Mouse (Mus musculus) CD8-positive naive resting alpha-beta T cell, adult 2 months (primary cell): ENCODE measurements around the gene Max.

ENCODE experiments used
- DNase-seq, 2 experiments: peaks; one replicate each; pipeline ENCODE4 v3.0.0; 2022; ENCODE audit warnings: low read depth in 2 of 2, low spot score in 2 of 2

Max gene

DNA sequence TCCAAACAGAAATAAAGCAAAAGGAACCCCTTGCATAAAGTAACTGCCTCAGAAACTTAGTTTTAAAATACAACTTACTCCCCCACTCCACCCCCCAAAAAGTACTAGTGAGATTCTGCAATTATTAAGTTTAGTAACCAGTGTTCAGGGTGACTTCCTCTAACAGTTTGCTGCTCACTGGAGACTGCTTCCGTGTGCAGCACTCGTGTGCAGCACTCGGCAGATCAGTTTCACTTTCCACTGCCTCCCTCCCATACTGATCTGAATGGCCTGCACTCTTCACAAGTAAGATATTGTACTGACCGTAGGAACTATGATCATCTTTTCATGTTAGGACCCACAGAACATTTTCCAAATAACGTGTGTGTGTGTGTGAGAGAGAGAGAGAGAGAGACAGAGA lies 4.3 kb downstream of the Max start:
- DNase-seq, result peak; percentile 19 to 25

DNA sequence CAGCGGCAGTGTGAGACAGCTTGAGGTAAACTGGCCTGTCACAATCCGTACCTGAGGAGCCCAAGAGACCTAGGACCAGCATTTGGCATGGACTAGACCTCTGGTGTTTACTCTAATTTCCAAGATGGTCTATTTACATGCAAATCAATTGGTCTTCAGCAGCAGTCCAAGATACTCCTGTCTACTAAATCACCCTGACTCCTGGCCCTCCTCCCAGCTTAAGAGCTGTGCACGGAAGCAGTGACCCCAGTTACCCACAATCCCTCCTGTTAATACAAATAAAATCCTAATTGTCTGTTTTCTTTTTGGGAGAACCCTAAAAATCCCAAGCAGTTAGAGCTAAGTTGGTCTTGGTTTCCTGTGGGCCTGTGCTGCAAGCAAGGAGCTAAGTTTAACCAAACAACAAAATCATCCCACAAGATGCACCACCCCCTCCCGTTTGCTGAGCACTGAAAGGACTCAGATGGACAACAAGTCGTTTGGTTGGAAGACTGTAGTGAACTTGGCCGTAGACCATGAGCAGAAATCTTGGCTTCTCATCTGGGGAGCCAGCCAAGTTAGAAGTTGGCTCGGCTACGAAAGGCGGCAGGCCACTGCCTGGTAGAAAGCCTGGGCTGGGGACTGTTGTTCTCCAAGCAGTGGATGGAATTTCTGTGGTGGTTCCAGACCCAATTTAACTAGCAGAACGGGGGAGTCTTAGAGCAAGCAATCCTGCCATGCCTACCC lies 7.1 kb downstream of the Max start:
- no peak for DNase-seq

DNA sequence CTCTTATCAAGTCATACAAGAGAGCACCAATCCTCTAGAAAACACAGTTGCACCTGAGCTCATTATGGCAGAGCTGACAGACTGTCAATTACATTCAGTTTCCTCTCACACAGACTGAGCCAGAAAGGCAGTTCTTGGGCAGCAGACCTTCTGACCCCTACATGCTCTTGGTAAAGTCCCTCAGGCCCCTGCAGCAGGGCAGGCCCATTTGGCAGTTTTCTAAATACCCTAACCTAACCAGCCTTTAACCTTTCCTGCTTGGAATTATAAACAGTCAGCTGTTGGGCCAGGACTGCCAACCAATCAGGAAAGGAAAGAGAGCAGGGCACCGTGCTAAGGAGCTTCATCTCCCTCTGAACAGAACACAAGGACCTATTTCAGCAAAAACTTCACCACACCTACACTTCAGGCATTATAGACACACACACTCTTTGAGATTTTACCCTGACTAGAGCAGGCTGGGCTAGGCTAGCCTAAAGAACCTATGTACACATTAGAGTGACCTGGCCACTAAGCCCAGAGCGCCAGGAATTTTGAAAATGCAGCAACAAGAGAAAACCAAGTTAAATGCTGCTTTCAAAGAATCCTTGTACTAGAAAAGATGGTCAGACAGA lies 8.1 kb downstream of the Max start:
- DNase-seq, result no peak

DNA sequence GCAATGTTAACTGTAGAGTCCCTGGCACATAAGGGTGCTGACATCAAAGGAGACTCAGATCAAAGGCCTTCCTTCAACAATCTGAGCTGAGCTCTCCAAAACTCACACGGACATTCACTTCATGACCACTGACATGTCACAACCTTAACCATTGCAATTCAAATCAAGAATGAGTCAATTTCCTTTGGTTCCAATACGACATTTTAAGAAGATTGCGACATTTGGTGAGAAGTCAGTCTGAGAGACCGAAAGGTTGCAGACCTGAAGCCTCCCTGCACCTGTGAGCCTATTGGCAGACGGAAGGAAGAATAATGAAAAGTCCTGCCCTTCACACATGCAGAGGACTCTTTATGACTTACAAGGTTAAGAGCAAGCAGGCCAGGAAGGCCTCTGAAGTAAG lies 11.7 kb downstream of the Max start:
- no peak for DNase-seq

DNA sequence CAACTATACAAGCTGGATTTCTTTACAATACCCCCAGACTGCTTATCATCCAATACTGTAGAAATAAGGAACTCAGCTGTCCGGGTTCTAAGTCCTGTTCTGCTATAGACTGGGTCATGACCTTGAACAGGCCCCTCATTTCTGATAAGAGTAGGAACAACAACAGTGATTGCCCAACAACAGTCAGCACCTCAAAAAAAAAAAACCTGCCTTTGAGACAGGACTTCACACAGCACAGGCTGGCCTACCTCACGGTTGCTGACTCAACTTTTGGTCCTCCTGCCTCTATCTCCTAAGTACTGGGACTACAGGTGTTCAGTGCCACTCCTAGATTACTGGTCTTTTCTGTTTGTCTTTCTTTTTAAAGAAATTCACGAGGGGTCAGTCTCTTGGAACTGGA lies 13.2 kb downstream of the Max start:
- no peak for DNase-seq

DNA sequence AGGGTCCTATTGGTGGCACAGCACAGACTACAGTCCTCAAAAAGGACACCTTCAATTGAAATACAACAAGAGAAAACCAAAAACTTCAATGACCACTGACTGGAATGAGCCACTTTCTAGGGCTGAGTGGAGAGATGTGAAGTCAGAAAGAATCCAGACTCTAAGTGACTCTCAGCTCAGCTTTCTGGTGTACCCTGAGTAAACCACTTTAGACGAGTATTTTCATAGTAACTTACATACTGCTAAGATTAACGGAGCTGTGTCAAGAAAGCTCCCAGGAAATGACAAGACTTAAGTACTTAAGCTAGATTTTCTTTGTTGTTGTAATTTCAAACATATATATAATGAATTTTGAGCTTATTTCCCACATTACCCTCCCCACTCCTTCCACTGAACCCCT lies 13.8 kb downstream of the Max start:
- DNase-seq, result no peak

DNA sequence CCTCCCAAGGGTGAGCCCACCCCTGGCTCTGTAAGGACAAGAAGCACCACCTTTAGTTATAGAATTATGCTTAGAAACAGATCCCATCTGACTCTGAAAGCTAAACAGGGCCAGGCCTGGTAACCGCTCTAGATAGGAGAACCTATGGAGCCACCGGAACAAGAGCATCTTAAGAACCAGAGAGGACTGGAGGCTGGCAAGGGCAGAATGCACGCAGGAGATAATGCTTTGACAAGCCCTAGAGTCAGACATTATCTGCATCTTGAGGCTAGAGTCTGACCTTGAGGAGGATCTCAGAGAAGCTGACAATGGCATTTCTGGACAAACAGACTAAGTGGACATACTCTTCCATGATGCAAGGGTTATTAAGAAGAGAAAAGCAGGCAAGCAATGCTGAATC lies 14.5 kb downstream of the Max start:
- no peak for DNase-seq

DNA sequence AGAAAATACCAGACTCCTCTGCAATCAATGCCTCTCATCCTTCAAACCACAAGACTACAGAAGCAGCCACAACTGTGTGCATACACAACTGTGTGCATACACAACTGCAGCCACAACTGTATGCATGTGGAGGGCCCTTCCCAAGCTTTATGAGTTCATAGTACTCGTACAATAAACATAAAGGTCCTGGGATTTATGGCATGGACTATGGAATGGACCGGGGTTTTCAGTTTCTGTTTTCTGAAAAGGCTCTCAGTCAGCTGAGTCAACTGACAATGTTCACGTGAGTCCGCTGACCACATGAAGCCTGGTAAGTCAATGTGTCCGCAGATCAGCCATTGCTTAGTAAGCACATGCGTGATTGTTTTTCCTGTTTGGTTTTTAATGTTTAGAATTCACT lies 18.5 kb downstream of the Max start:
- no peak for DNase-seq

DNA sequence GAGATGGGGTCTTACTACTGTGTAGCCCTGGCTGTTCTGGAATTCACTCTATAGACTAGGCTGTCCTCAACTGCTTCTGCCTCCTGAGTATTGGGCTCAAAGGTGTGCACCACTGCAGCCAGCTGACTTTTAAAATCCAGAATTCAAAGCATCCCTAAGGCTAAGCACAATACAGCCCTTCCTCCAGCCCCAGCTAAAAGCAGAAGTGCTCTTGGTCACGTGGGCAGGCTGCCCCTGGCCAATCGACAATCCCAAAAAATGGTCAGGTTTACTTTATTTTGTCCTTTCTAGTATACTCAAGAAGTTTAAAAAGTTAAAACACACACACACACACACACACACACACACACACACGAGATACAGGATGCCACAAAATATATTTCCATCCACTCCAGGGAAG lies 19.0 kb downstream of the Max start:
- DNase-seq, result no peak

DNA sequence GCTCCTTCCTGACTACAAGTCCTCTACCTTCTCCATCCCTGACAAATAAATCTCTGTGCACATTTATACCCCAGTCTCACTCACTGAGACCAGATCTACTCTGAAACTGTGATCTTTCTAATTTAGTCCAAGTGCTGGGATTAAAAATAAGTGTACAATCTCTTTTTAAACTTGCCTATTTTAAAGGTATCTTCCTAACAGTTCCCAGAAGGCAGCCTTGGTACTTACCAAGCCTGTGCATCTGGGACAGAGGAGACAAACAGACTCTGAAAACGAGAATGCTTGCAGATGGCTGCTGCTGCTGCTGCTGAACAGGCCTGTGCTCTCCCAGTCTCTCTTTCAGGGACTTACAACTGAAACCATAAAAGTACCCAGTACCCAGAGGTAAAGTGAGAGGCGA lies 19.5 kb downstream of the Max start:
- no peak for DNase-seq

DNA sequence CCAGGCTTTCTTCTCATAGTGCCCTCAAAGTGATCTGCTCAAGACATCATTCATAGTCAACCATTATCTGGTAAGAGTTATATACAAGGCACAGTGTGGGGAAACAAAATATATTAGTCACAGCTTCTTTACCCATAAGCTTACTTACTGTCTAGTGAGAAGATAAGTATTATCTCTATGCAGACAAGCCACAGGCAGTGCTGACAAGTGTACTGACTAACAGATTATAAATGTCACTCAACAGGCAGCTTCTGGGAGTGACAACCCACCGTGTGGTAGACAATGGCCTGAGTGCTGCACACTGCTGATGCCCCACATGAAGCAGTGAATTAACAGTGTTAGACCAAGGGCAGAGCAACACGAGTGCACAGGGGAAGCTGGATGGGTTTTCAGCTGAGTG lies 20.5 kb downstream of the Max start:
- no peak for DNase-seq

DNA sequence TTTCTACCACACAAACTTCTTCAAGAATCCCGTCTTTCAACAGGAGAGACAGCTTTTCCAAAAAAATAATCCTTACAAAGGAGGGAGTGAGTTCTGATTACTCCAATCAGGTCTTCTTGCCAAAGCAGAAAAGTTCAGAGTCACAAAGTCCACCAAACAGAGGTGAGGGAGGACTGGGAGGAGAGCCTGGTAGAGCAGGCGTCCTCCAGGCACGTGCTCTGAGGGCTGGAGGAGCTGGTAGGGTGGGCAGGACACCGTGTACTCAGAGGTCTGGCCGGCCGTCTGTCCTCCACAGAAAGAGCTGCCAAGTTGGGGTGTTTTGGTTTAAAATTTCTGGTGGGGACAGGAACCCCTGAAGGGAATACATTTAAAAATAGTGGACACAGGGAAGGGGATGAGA lies 24.0 kb downstream of the Max start:
- DNase-seq, result no peak

DNA sequence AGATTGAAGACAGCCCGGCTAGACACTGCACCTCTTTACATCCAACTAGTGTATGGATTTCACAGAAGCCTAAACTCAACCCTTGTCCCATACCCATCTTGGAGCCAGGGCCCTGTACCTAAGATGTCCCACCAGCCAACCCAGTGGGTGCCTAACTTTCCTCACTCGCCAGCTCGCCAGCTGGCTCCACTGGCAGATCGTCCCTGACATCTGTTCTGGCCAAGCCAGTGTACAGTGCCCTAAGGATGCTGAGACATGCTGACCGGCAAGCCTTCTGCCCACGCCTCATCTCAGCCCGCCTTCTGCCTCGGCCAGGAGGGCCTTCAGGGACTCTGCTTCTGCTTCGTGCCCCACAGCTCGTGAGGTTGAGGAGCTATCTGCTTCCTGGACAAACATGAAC lies 25.8 kb downstream of the Max start:
- DNase-seq, result no peak

DNA sequence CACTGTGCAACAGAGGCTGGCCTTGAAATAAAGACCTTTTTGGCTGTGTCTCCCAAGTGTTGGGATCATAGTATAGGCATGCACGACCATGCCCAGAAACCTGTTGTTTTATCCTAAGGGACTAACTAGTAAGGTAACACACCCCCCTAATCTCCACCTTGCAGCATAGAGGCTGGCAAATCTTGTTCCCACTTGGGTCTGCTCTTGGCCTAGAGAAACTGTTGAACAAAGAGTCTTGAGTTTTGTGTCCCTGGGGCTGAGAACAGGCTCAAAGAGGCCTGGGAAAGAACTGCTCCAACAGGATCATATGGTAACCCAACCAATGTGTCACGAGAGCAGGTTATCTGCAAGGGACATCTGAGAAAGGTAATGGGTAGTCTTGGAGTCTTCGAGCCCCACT lies 27.6 kb downstream of the Max start:
- DNase-seq, result no peak

DNA sequence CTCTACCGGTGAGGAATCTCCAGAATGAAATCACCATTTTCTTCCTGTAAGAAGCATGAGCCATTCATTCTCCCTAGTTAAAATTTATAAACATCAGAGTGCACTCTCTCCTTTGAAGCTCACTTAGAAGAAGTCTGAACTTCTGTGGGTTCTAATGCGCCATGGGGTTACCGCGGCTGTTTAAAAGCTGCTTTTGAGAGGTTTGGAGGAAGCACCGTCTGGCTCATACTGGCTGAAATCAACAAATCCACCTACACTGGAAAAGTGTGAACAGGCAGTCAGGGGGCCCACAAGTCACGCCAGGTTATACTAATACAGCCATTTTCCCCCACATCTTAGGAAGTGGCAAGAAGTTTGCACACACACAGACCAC lies 29.3 kb downstream of the Max start:
- peak; percentile 20 to 48 for DNase-seq

DNA sequence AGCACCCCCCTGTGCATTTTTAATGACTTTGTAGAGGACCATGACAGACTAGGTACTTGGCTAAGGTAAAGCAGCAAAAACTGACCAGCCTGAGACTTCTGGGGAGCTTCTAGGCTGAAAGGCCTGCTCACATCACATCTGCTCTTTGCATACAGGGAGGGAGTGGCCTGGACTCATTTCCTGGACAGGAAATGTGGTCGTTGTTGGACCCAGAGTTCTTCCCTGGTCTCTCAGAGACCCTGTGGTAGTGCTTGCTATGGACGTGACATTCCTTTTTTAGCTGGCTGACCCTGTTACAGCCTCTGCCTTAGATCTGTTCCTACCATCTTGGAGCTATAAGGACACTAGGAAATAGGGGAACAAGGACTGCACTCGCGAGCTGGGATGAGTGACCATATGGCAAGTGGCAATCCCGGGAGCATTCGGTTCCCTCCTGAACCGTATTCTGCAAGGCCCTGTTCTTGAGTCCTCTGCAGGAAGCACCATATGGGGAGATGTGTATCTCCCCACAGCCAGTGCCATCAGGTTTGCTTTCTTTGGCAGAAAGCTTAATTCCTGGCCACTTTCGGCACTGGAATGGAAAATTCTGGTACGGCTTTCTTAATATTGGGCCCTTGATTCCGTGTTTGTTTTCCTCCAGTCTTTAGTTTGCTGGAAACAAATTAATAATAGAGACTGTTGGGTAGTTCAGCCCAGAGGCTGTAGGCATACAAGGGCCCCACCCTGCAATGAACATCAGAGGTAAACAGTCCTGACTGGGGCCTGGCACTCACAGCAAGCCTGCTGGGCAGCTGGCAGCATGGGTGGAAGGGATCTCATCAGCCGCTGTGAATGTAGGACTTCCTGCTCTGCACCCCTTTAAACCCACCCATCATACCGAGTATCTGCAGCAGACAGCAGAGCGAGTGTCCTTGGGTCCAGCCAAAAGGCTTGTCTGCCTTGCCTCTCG lies 30.0 kb downstream of the Max start:
- no peak for DNase-seq

DNA sequence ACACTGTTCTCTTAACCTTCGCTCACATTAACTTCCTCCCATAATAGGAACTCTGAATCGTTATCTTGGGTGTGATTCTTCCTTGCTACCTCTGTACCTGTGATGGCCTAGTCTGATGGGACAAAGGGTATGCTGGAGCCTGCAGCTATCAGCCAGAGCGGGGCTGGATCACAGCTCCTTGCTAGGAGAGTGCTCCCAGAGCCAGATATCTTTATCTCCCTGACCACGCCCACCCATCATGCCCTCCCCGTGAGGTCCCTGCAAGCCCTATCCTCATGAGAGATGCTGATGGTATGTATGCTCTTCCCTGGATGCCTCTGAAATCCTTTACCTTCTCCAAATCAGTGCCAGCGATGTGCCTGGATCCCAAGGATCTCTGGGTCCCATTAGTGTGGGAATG lies 31.8 kb downstream of the Max start:
- no peak for DNase-seq

DNA sequence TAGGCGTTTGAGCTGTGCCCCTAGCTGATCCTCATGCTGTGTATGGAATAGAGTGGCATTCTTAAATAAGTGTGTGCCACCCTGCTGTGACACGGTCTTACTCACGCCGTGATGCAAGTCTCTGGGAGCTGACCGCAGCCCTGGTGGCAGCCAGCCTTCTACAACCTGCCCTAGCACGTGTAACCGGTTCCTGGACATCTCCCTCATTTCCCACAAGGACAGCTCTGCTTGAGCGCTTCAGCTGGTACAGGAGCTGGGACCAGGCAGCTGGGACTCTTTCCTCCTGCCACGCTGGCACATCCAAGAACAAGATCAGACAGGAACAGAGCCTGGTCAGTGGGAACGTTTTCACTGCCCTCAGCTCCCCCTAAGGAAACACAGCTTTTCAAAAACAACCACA lies 34.5 kb downstream of the Max start:
- no peak for DNase-seq

DNA sequence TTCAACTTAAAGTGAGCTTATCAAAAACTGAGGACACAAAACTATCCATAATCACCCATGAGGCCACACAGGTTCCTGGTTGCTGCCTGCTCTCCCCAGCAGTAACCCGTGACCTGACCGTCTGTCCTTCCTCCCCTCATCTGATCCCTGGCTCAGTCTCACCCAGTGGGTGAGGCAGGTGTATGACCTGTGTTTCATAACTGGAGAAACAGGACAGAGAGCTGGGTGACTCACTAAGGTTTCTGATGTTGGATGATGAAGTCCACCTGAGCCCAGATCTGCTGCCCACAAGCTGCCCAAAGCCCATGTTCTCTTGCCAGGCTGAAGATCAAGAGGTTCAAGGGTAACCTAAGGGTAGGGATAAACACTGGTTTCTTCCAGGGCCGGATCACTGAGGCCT lies 35.0 kb downstream of the Max start:
- no peak for DNase-seq

DNA sequence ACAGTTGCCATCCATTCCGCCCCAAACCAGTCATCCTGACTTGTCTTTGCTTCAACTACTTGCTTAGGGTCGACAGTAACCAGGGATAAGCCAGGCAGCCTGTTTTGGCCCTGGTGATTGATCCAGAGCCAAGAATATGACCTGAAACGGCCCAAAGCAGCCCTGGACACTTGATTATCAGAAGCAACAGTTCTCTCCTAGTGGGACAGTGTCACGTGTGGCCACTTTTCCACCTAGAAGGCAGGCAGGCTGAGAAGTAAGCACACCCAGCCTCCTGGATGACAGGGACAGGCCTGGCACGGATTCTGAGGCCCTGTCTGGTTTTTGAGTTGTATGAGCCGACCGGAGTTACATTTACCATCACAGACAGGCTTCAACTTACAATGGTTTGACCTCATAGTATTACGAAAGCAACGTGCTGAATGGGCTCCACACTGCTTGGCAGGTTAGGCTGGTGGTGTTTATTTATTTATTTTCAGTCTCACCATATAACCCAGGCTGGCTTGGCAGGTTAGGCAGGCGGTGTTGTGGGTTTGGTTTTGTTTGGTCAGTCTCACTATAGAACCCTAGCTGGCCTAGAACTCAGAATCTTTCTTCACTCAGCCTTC lies 35.6 kb downstream of the Max start:
- no peak for DNase-seq

DNA sequence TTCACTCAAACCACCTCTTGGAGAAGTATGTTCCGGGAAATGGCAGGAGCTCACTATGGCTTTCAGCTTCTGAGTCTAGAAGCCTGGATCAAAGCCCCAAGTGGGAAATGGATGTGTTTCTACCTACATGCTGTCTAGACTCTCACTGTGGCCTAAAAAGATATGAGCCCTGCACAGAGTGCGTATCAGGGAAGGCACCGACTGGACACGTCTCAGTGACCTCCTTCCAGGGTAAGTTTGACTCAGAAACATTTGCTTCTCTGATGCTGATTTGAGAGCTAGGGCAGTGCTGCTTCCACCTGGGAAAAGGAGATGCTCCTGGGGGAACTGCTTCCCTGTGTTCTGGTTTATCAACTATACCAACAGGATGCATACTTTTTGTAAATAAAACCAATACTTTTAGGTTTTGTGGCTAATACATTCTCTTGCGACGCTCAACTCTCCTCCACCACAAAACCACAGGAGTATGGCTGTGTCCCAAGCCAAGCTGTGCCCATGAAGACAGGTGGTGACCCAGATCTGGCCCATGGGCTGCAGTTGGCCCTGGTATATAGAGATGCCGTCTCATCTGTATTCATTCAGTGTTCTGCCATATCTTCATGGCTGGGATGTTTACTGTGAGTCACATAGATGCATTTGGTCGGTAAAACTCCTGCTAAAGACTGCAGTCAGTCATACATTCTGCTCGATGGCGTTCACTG lies 36.9 kb downstream of the Max start:
- DNase-seq, result no peak
